Mouse (Mus musculus): ENCODE data around the gene Cpne9. TPM values are rescaled to one million over a fixed set of nuclear protein-coding genes. Genes with fewer than 3 reads are reported as not detected.
A peak's percentile ranks its signal among the peaks of the same experiment; 100 is the strongest.
"Not testable (repeated sequence)": the region's sequence is repeated elsewhere in the genome, so short reads cannot be mapped to it uniquely, and the experiment has no call there.

The Cpne9 gene
- polyA plus RNA-seq, 1 experiment from 2014 or later: 5.5 TPM

- H3K4me2 ChIP-seq (ENCODE audit: low read length): peak within 1 kb of the TSS; percentile 91
- H3K27ac ChIP-seq (replicated peaks; ENCODE audit: low read depth, low read length): peak within 1 kb of the TSS; percentile 87
- no peaks in the 10 kb centered on the region for H3K27me3 ChIP-seq (ENCODE audit: control insufficient read depth, insufficient read depth, low read length)
- H3K9ac ChIP-seq (replicated peaks; ENCODE audit: low read length): peak within 1 kb of the TSS; percentile 70
- H3K9me3 ChIP-seq (ENCODE audit: control insufficient read depth, low read length): no peaks in the 10 kb centered on the region
- H3K36me3 ChIP-seq (ENCODE audit: control insufficient read depth, insufficient read depth, low read length): peaks cover 38% of the 10 kb centered on the region
- H3K4me3 ChIP-seq (replicated peaks; ENCODE audit: low read depth, low read length): peak within 1 kb of the TSS; percentile 55
- ATAC-seq (ENCODE audit: low FRiP score, low TSS enrichment) (peak; percentile 99), DNase-seq (peak; percentile 97)
- WGBS: under 1% methylated on average over 52 of the region's 52 CpGs
- peaks cover 13% of the 10 kb centered on the region for H3K4me1 ChIP-seq (ENCODE audit: control insufficient read depth, insufficient read depth, low read length)
These were observed 44.6 kb downstream of the Cpne9 start, which contains the start of gene Ogg1 for GRCm38 (mm10) chr6:113326533-113327315. Gene Ogg1, plus strand, starts transcription at chr6:113326972.

DNA sequence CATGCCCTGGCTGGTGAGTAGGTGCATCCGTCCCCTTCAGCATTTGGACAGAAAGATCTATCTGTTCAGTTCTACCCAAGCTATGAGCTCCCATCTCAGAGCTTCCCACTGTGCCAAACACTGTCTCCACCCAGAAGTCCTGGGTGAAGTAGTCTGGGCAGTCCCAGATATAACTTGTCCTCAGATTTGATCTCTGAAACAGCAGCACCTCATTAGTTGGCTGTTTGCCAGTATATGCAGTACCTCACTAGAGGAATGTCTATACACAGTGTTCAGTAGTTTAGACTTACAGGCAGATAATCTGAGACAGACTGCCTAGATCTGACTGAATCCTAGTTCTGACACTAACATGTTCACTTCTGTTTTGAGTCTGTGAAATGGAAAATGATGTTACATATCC is 47.3 kb downstream of the Cpne9 start:
- Histone ChIP-seq H3K4me2 (ENCODE audit: low read length) (no peak overlapping the region), H3K9ac (replicated peaks; ENCODE audit: low read length) (no peak overlapping the region), H3K9me3 (ENCODE audit: control insufficient read depth, low read length) (no peaks in the 10 kb centered on the region), H3K4me3 (replicated peaks; ENCODE audit: low read depth, low read length) (no peak overlapping the region), H3K27me3 (ENCODE audit: control insufficient read depth, insufficient read depth, low read length) (no peaks in the 10 kb centered on the region), H3K4me1 (ENCODE audit: control insufficient read depth, insufficient read depth, low read length) (peaks cover 13% of the 10 kb centered on the region), H3K27ac (replicated peaks; ENCODE audit: low read depth, low read length) (no peak overlapping the region), H3K36me3 (ENCODE audit: control insufficient read depth, insufficient read depth, low read length) (peaks cover 33% of the 10 kb centered on the region)
- ATAC-seq (ENCODE audit: low FRiP score, low TSS enrichment): no peak
- DNase-seq: no peak
- WGBS: 75% methylated on average over 1 of the region's 1 CpGs

DNA sequence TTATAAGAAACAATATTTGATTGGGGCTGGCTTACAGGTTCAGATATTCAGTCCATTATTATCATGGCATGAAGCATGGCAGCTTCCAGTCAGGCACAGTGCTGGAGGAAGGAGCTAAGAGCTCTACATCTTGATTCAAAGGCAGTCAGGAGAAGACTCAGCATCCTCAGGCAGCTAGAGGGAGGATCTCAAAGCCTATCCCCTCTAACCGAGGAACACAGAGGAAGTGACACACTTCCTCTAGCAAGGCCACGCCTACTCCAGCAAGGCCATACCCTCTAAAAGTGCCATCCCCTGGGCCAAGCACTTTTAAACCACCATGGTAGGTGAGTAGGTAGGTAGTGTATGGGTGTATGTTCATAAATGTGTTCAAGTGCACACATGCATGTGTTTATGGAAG is 48.4 kb downstream of the Cpne9 start:
- Histone ChIP-seq H3K9ac (replicated peaks; ENCODE audit: low read length) (no peak overlapping the region), H3K9me3 (ENCODE audit: control insufficient read depth, low read length) (no peaks in the 10 kb centered on the region), H3K27me3 (ENCODE audit: control insufficient read depth, insufficient read depth, low read length) (no peaks in the 10 kb centered on the region), H3K27ac (replicated peaks; ENCODE audit: low read depth, low read length) (no peak overlapping the region), H3K36me3 (ENCODE audit: control insufficient read depth, insufficient read depth, low read length) (peaks cover 34% of the 10 kb centered on the region), H3K4me3 (replicated peaks; ENCODE audit: low read depth, low read length) (no peak overlapping the region), H3K4me1 (ENCODE audit: control insufficient read depth, insufficient read depth, low read length) (peaks cover 12% of the 10 kb centered on the region), H3K4me2 (ENCODE audit: low read length) (no peak overlapping the region)
- DNase-seq: no peak
- ATAC-seq (ENCODE audit: low FRiP score, low TSS enrichment): no peak
- WGBS: 66% methylated on average over 2 of the region's 2 CpGs

DNA sequence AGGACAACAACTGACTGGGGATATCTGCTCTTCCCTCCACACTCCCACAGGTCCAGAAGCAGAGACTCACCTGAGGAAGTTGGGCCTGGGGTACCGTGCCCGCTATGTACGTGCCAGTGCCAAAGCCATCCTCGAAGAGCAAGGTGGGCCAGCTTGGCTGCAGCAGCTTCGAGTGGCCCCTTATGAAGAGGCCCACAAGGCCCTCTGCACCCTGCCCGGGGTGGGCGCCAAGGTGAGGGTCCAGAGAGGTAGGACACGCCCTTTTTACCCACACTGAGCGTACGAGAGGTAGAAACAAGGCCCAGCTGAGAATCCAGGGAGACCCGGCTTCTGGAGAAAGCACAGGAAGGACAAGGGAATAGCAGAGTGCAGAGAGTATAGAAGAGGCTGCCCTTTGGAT is 49.6 kb downstream of the Cpne9 start:
- Histone ChIP-seq H3K27me3 (ENCODE audit: control insufficient read depth, insufficient read depth, low read length) (no peaks in the 10 kb centered on the region), H3K4me3 (replicated peaks; ENCODE audit: low read depth, low read length) (no peak overlapping the region), H3K27ac (replicated peaks; ENCODE audit: low read depth, low read length) (no peak overlapping the region), H3K9me3 (ENCODE audit: control insufficient read depth, low read length) (no peaks in the 10 kb centered on the region), H3K36me3 (ENCODE audit: control insufficient read depth, insufficient read depth, low read length) (peaks cover 44% of the 10 kb centered on the region), H3K4me1 (ENCODE audit: control insufficient read depth, insufficient read depth, low read length) (peaks cover 4% of the 10 kb centered on the region; the same call in 1 of the 2 replicates), H3K4me2 (ENCODE audit: low read length) (no peak overlapping the region), H3K9ac (replicated peaks; ENCODE audit: low read length) (no peak overlapping the region)
- 92% methylated on average over 11 of the region's 11 CpGs for WGBS
- ATAC-seq (ENCODE audit: low FRiP score, low TSS enrichment): no peak
- DNase-seq: no peak

GRCm38 (mm10) chr6:113332734-113333133 is 50.6 kb downstream of the Cpne9 start:
- peaks cover 51% of the 10 kb centered on the region for H3K36me3 ChIP-seq (ENCODE audit: control insufficient read depth, insufficient read depth, low read length)
- not testable (repeated sequence) for H3K9me3 ChIP-seq (ENCODE audit: control insufficient read depth, low read length); ATAC-seq (ENCODE audit: low FRiP score, low TSS enrichment); H3K4me2 ChIP-seq (ENCODE audit: low read length); H3K27ac ChIP-seq (replicated peaks; ENCODE audit: low read depth, low read length); H3K4me3 ChIP-seq (replicated peaks; ENCODE audit: low read depth, low read length); H3K27me3 ChIP-seq (ENCODE audit: control insufficient read depth, insufficient read depth, low read length); H3K9ac ChIP-seq (replicated peaks; ENCODE audit: low read length); DNase-seq; H3K4me1 ChIP-seq (ENCODE audit: control insufficient read depth, insufficient read depth, low read length)
- 76% methylated on average over 6 of the region's 6 CpGs for WGBS

DNA sequence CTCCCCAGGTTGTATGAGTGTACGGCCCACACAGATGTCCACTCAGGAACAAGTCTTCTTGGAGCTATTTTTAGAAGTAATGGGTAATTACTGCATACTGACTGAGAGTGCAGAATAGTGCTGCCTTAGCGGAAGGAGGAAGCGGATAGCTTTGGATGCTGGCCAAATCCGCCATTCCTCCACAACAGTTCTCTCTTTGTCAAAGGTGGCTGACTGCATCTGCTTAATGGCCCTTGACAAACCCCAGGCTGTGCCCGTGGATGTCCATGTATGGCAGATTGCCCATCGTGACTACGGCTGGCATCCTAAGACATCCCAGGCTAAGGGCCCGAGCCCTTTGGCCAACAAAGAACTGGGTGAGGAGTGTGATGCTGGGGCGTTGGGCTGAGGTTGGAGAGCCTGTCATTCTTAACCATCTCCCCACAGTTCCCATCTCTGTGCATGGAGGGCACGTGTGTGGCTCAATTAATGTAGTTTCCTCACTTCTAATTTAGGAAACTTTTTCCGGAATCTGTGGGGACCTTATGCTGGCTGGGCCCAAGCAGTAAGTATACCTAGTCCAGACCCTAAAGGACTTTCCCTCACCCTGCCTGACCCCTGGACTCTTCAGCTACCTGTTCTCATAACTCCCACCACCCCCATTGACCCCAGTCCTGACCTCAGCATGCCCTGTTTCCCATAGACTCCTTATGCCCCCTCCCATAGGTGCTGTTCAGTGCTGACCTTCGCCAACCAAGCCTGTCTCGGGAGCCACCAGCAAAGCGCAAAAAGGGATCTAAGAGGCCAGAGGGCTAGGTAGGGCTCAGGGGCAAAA is 51.2 kb downstream of the Cpne9 start:
- Histone ChIP-seq H3K9me3 (ENCODE audit: control insufficient read depth, low read length) (no peaks in the 10 kb centered on the region), H3K4me3 (replicated peaks; ENCODE audit: low read depth, low read length) (no peak overlapping the region), H3K4me2 (ENCODE audit: low read length) (no peak overlapping the region), H3K9ac (replicated peaks; ENCODE audit: low read length) (no peak overlapping the region), H3K27ac (replicated peaks; ENCODE audit: low read depth, low read length) (no peak overlapping the region), H3K27me3 (ENCODE audit: control insufficient read depth, insufficient read depth, low read length) (no peaks in the 10 kb centered on the region), H3K36me3 (ENCODE audit: control insufficient read depth, insufficient read depth, low read length) (peaks cover 57% of the 10 kb centered on the region), H3K4me1 (ENCODE audit: control insufficient read depth, insufficient read depth, low read length) (no peaks in the 10 kb centered on the region)
- peak; percentile 40; the same call in 1 of the 2 replicates for ATAC-seq (ENCODE audit: low FRiP score, low TSS enrichment)
- peak; percentile 70 for DNase-seq
- WGBS: 73% methylated on average over 14 of the region's 14 CpGs

GRCm38 (mm10) chr6:113334216-113334615 is 52.1 kb downstream of the Cpne9 start:
- Histone ChIP-seq H3K4me1 (ENCODE audit: control insufficient read depth, insufficient read depth, low read length) (no peaks in the 10 kb centered on the region), H3K4me3 (replicated peaks; ENCODE audit: low read depth, low read length) (no peak overlapping the region), H3K4me2 (ENCODE audit: low read length) (no peak overlapping the region), H3K36me3 (ENCODE audit: control insufficient read depth, insufficient read depth, low read length) (peaks cover 66% of the 10 kb centered on the region), H3K9ac (replicated peaks; ENCODE audit: low read length) (no peak overlapping the region), H3K27ac (replicated peaks; ENCODE audit: low read depth, low read length) (no peak overlapping the region), H3K9me3 (ENCODE audit: control insufficient read depth, low read length) (no peaks in the 10 kb centered on the region), H3K27me3 (ENCODE audit: control insufficient read depth, insufficient read depth, low read length) (no peaks in the 10 kb centered on the region)
- ATAC-seq (ENCODE audit: low FRiP score, low TSS enrichment): no peak
- no peak for DNase-seq
- 88% methylated on average over 6 of the region's 6 CpGs for WGBS

- no peak for ATAC-seq (ENCODE audit: low FRiP score, low TSS enrichment)
- Histone ChIP-seq H3K4me2 (ENCODE audit: low read length) (no peak overlapping the region), H3K9ac (replicated peaks; ENCODE audit: low read length) (no peak overlapping the region), H3K4me1 (ENCODE audit: control insufficient read depth, insufficient read depth, low read length) (no peaks in the 10 kb centered on the region), H3K27me3 (ENCODE audit: control insufficient read depth, insufficient read depth, low read length) (no peaks in the 10 kb centered on the region), H3K9me3 (ENCODE audit: control insufficient read depth, low read length) (no peaks in the 10 kb centered on the region), H3K27ac (replicated peaks; ENCODE audit: low read depth, low read length) (no peak overlapping the region), H3K36me3 (ENCODE audit: control insufficient read depth, insufficient read depth, low read length) (peaks cover 76% of the 10 kb centered on the region), H3K4me3 (replicated peaks; ENCODE audit: low read depth, low read length) (no peak overlapping the region)
- no peak for DNase-seq
- WGBS: 69% methylated on average over 8 of the region's 8 CpGs
These were observed 54.9 kb downstream of the Cpne9 start for GRCm38 (mm10) chr6:113336852-113337620.

Measured in midbrain, embryonic 14.5 days (tissue).